Mouse (Mus musculus): ENCODE measurements around the gene Nxph4. TPM values are rescaled to one million over a fixed set of nuclear protein-coding genes. Genes with fewer than 3 reads are reported as not detected.

The Nxph4 gene
- total RNA-seq, 2 experiments from 2014 or later = 0.17 to 0.23 TPM

- intact Hi-C loops (cut with DNase I) = no loop called here
- Histone ChIP-seq H3K27ac (no peak overlapping the region), H3K4me3 (no peak overlapping the region)
- no peak for TF ChIP-seq CTCF (IDR thresholded peaks at IDR 0.05)
- DNase-seq = no peak
These were observed 32.4 kb upstream of the Nxph4 start for GRCm38 (mm10) chr10:127566553-127567326.

- intact Hi-C loops (cut with DNase I) = no loop called here
- no peak overlapping the region for H3K4me3 ChIP-seq
- TF ChIP-seq CTCF (IDR thresholded peaks at IDR 0.05) = no peak
- peak; percentile 66 for DNase-seq
- H3K27ac ChIP-seq = peak overlapping the region; percentile 57
These were observed 29.9 kb upstream of the Nxph4 start for GRCm38 (mm10) chr10:127564301-127564700.

GRCm38 (mm10) chr10:127563840-127564239, 29.5 kb upstream of the Nxph4 start:
- H3K4me3 ChIP-seq = no peak overlapping the region
- TF ChIP-seq CTCF (IDR thresholded peaks at IDR 0.05) = no peak
- peak overlapping the region; percentile 57 for H3K27ac ChIP-seq
- no peak for DNase-seq
- intact Hi-C loops (cut with DNase I) = no loop called here

DNA sequence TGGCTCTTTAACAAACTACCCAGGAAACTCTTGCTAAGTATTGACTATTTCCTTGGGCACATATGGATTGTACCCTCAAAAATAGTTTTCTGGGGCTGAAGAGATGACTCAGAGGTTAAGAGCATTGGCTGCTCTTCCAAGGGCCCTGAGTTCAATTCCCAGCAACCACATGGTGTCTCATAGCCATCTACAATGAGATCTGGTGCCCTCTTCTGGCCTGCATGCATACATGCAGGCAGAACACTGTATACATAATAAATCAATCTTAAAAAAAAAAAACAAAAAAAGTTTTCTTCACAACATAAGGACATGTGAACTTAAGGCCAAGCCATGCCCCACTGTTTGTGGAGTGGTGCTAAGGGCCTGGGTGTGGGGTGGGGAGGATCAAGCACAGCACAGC, 26.8 kb upstream of the Nxph4 start:
- DNase-seq = no peak
- TF ChIP-seq CTCF (IDR thresholded peaks at IDR 0.05) = peak; percentile 35; the same call in 1 of the 2 replicates
- no peak overlapping the region for H3K4me3 ChIP-seq
- no peak overlapping the region for H3K27ac ChIP-seq
- intact Hi-C loops (cut with DNase I) = no loop called here

DNA sequence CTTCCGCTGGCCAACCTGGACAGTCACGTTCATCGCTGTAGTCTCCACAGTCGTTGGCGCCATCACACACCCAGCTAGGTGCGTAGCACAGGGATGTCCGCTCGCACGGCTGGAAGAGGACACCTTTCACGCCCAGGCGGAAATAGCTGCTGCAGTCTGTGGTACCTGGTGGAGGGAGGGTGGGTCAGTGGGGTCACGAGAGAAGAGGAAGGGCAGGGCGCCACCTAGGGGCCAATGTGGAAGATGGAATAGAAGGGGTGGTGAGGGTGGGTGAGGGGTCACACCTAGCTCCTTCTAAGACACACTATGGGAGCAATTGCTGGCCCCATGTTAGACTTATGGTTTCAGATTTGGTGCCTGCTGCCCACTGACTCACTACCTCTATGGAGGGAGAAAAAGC, 23.0 kb upstream of the Nxph4 start:
- intact Hi-C loops (cut with DNase I) = no loop called here
- DNase-seq = no peak
- Histone ChIP-seq H3K4me3 (no peak overlapping the region), H3K27ac (no peak overlapping the region)
- TF ChIP-seq CTCF (IDR thresholded peaks at IDR 0.05) = peak; percentile 23; the same call in 1 of the 2 replicates

GRCm38 (mm10) chr10:127555703-127556102, 21.3 kb upstream of the Nxph4 start:
- DNase-seq = no peak
- H3K27ac ChIP-seq = no peak overlapping the region
- peak; percentile 57 for TF ChIP-seq CTCF (IDR thresholded peaks at IDR 0.05)
- H3K4me3 ChIP-seq = no peak overlapping the region
- intact Hi-C loops (cut with DNase I) = no loop called here

DNA sequence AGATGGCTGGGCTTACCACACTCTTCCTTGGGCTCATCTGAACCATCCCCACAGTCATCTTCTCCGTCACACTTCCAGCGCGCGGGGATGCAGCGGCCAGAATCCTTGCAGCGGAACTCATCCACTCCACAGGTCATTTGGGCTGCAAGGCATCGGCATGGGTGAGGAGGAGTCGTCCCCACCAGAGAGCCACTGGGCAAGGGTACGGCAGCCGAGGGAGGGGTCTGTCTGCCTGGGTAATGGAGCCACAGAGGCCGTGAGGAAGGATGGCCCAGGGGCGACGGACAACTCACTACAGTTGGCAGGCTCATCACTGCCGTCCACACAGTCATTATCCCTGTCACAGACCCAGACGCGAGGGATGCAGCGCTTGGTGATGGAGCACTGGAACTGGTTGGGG, 15.5 kb upstream of the Nxph4 start:
- TF ChIP-seq CTCF (IDR thresholded peaks at IDR 0.05) = no peak
- Histone ChIP-seq H3K27ac (no peak overlapping the region), H3K4me3 (no peak overlapping the region)
- DNase-seq = no peak
- intact Hi-C loops (cut with DNase I) = no loop called here

DNA sequence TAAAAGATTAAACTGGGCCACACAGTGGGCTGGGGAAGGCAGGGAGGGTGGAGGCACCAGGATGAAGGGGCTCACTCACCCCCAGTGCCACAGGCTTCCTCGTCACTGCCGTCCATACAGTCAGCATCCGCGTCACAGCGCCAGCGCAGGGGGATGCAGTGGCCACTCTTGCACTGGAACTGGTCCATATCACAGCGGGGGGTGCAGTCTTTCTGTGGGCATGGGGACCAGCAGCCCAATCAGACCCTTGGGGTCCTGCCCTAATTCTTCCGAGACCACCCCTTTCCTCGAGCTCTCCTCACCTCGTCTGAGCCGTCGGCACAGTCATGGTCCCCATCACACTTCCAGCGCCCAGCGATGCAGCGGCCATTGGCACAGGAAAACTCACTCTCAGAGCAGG, 13.9 kb upstream of the Nxph4 start:
- TF ChIP-seq CTCF (IDR thresholded peaks at IDR 0.05) = no peak
- Histone ChIP-seq H3K4me3 (no peak overlapping the region), H3K27ac (no peak overlapping the region)
- intact Hi-C loops (cut with DNase I) = no loop called here
- no peak for DNase-seq

- H3K4me3 ChIP-seq = no peak overlapping the region
- no peak for DNase-seq
- intact Hi-C loops (cut with DNase I) = no loop called here
- H3K27ac ChIP-seq = no peak overlapping the region
- TF ChIP-seq CTCF (IDR thresholded peaks at IDR 0.05) = peak; percentile 45; the same call in 1 of the 2 replicates
These were observed 12.1 kb upstream of the Nxph4 start for GRCm38 (mm10) chr10:127546505-127546904.

GRCm38 (mm10) chr10:127544375-127544774, 10.0 kb upstream of the Nxph4 start:
- Histone ChIP-seq H3K4me3 (no peak overlapping the region), H3K27ac (no peak overlapping the region)
- DNase-seq = no peak
- intact Hi-C loops (cut with DNase I) = no loop called here
- TF ChIP-seq CTCF (IDR thresholded peaks at IDR 0.05) = no peak

DNA sequence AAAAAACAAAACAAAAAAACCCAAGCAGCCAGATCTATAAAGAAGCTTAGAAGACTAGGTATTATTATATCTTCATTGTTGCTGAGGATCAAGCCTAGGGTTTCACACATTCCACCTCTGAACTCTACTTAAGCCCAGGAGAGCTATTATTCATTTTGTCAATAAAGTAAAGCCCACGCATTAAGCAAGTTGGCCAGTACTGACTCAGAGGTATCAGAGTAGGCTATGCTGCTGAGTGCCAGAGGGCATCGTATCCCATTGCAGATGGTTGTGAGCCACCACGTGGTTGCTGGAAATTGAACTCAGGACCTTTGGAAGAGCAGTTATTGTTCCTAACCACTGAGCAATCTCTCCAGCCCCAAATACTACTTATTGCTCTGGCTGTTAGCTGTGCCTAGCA, 9.6 kb upstream of the Nxph4 start:
- DNase-seq = no peak
- Histone ChIP-seq H3K4me3 (no peak overlapping the region), H3K27ac (no peak overlapping the region)
- intact Hi-C loops (cut with DNase I) = no loop called here
- TF ChIP-seq CTCF (IDR thresholded peaks at IDR 0.05) = no peak

DNA sequence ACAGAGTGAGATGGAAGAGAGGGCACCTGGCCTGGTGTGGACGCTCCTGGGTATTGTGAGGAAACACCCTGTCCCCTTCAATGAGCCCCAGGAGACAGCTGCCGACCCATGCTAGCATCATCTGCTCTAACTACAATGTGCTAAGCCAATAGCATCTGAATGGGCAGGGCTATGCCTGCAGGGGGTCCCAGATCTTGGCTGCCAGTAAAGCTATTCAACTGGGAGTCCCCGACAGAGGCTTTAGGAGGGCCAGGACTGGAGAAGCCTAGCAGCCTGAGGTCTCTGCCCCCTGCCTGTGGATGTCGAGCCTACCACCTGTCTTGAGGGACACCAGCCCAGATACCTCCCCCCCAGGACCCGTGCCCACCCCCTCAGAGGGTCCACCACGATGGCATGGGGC, 8.4 kb upstream of the Nxph4 start:
- intact Hi-C loops (cut with DNase I) = no loop called here
- DNase-seq = no peak
- Histone ChIP-seq H3K27ac (no peak overlapping the region), H3K4me3 (no peak overlapping the region)
- no peak for TF ChIP-seq CTCF (IDR thresholded peaks at IDR 0.05)

- Histone ChIP-seq H3K27ac (no peak overlapping the region), H3K4me3 (no peak overlapping the region)
- intact Hi-C loops (cut with DNase I) = no loop called here
- no peak for DNase-seq
- TF ChIP-seq CTCF (IDR thresholded peaks at IDR 0.05) = no peak
These were observed 7.7 kb upstream of the Nxph4 start for GRCm38 (mm10) chr10:127542084-127542483.

- no peak for DNase-seq
- TF ChIP-seq CTCF (IDR thresholded peaks at IDR 0.05) = no peak
- H3K27ac ChIP-seq = no peak overlapping the region
These were observed 7.2 kb upstream of the Nxph4 start for GRCm38 (mm10) chr10:127541510-127541909.

More at GRCm38 (mm10) chr10:127541510-127541909, 7.2 kb upstream of the Nxph4 start:
- no peak overlapping the region for H3K4me3 ChIP-seq
- intact Hi-C loops (cut with DNase I) = no loop called here
